ENCODE assay signal across 23 mouse cellular contexts in genomic region chr6:7714230-7714629, GRCm38 (mm10).
"Had no signal": no experiment of that assay in that cellular context is flagged by ENCODE, and none has a peak within 500 bp of the region (broad histone marks: within the 10 kb centered on the region; RNA-seq: fewer than 3 reads in every experiment).

No protein-coding gene starts in this region.

- H3K4me2 ChIP-seq: intestine, embryonic 15.5 days; kidney, embryonic 15.5 days; limb, embryonic 13.5 days; midbrain, embryonic 15.5 days; neural tube, embryonic 12.5 days; neural tube, embryonic 15.5 days had no signal

- H3K36me3 ChIP-seq: intestine, embryonic 15.5 days; kidney, embryonic 15.5 days; limb, embryonic 13.5 days; midbrain, embryonic 10.5 days; midbrain, embryonic 15.5 days; neural tube, embryonic 12.5 days; neural tube, embryonic 15.5 days had no signal

- H3K9ac ChIP-seq: intestine, embryonic 15.5 days; kidney, embryonic 15.5 days; limb, embryonic 13.5 days; midbrain, embryonic 15.5 days; neural tube, embryonic 12.5 days; neural tube, embryonic 15.5 days had no signal

- ATAC-seq: hindbrain, embryonic 16.5 days; intestine, embryonic 15.5 days; midbrain, embryonic 15.5 days had no signal

- H3K4me1 ChIP-seq: intestine, embryonic 15.5 days; kidney, embryonic 15.5 days; midbrain, embryonic 10.5 days; midbrain, embryonic 15.5 days; neural tube, embryonic 12.5 days; neural tube, embryonic 15.5 days had no signal

- H3K9me3 ChIP-seq: intestine, embryonic 15.5 days; kidney, embryonic 15.5 days; midbrain, embryonic 10.5 days; midbrain, embryonic 15.5 days; neural tube, embryonic 12.5 days; neural tube, embryonic 15.5 days had no signal

- H3K27me3 ChIP-seq: intestine, embryonic 15.5 days; kidney, embryonic 15.5 days; limb, embryonic 13.5 days; midbrain, embryonic 15.5 days; neural tube, embryonic 12.5 days; neural tube, embryonic 15.5 days had no signal

- H3K27ac ChIP-seq: intestine, embryonic 15.5 days; kidney, embryonic 15.5 days; left cerebral cortex, adult 2 months; limb, embryonic 13.5 days; midbrain, embryonic 10.5 days; midbrain, embryonic 15.5 days; neural tube, embryonic 12.5 days; neural tube, embryonic 15.5 days had no signal

- H3K4me3 ChIP-seq: intestine, embryonic 15.5 days; kidney, embryonic 15.5 days; left cerebral cortex, adult 2 months; limb, embryonic 13.5 days; midbrain, embryonic 10.5 days; midbrain, embryonic 15.5 days; neural tube, embryonic 12.5 days; neural tube, embryonic 15.5 days had no signal

- DNase-seq: kidney, adult 11 months; kidney, adult 8-10 months; kidney, postnatal 10 days; kidney, postnatal 36 days; layer of hippocampus, postnatal 36 days; left cerebral cortex, postnatal 4 days; lung, adult 2 months; lung, postnatal 10 days; lung, postnatal 4 days; right cerebral cortex, adult 18-20 months; right cerebral cortex, postnatal 14 days; right cerebral cortex, postnatal 4 days; thymus, adult 18-20 months; thymus, postnatal 36 days had no signal
